Mouse (Mus musculus) heart, embryonic 10.5 days (tissue): ENCODE results near the gene Rnf169. TPM values are rescaled to one million over a fixed set of nuclear protein-coding genes. Genes with fewer than 3 reads are reported as not detected.
A peak's percentile ranks its signal among the peaks of the same experiment; 100 is the strongest.
"Not testable (repeated sequence)": the region's sequence is repeated elsewhere in the genome, so short reads cannot be mapped to it uniquely, and the experiment has no call there.

Source experiments
- DNase-seq: peaks from one replicate; pipeline ENCODE4 v3.0.0-alpha.2; 2017; ENCODE audit warnings: low spot score
- H3K27ac ChIP-seq: fragments of 300-500 bp; sonication (generic); 2 replicates; pipeline ENCODE4 v1.5.1; 2016; ENCODE audit warnings: mild to moderate bottlenecking
- H3K27me3 ChIP-seq: fragments of 300-500 bp; sonication (generic); 2 replicates; pipeline ENCODE4 v1.6.1; 2016; ENCODE audit warnings: mild to moderate bottlenecking; ENCODE audit not compliant: poor library complexity, insufficient read depth, severe bottlenecking
- H3K36me3 ChIP-seq: fragments of 300-500 bp; sonication (generic); 2 replicates; pipeline ENCODE4 v1.6.1; 2016; ENCODE audit warnings: mild to moderate bottlenecking, moderate library complexity
- H3K4me1 ChIP-seq: fragments of 300-500 bp; sonication (generic); 2 replicates; pipeline ENCODE4 v1.6.1; 2016; ENCODE audit warnings: mild to moderate bottlenecking
- H3K4me3 ChIP-seq: fragments of 300-500 bp; sonication (generic); 2 replicates; pipeline ENCODE4 v1.5.1; 2016; ENCODE audit warnings: mild to moderate bottlenecking, moderate library complexity
- H3K9me3 ChIP-seq: fragments of 300-500 bp; sonication (generic); 2 replicates; pipeline ENCODE4 v1.6.1; 2016; ENCODE audit warnings: mild to moderate bottlenecking, moderate library complexity
- WGBS: fragments of 180-500 bp; shearing (Covaris S2); methylation state at CpG from one replicate; pipeline ENCODE4 v1.1.7; 2016; 5-methylcytosine and 5-hydroxymethylcytosine counted together
- polyA plus RNA-seq: library from polyadenylated mRNA; unstranded; fragments of >200 nt; fragmentation: Nextera tagmentation; extraction: Ambion mirVana; gene quantifications from 2 replicates; pipeline ENCODE4 v1.2.1, GENCODE M21; 2016

The Rnf169 gene
- polyA plus RNA-seq, 1 experiment from 2014 or later: 4.3 TPM

GRCm38 (mm10) chr7:99974208-99974970 is 5.9 kb downstream of the Rnf169 start:
- Histone ChIP-seq H3K36me3 (no peaks in the 10 kb centered on the region), H3K9me3 (no peaks in the 10 kb centered on the region), H3K27me3 (no peaks in the 10 kb centered on the region), H3K4me3 (no peak overlapping the region), H3K4me1 (peaks cover 37% of the 10 kb centered on the region), H3K27ac (peak overlapping the region; percentile 29; the same call in 1 of the 2 replicates)
- no peak for DNase-seq
- 74% methylated on average over 10 of the region's 10 CpGs for WGBS

GRCm38 (mm10) chr7:99972912-99973311 is 7.3 kb downstream of the Rnf169 start:
- not testable (repeated sequence) for H3K9me3 ChIP-seq, H3K4me3 ChIP-seq, H3K27ac ChIP-seq, H3K27me3 ChIP-seq, H3K36me3 ChIP-seq, DNase-seq
- 83% methylated on average over 3 of the region's 3 CpGs for WGBS
- H3K4me1 ChIP-seq: peaks cover 25% of the 10 kb centered on the region

DNA sequence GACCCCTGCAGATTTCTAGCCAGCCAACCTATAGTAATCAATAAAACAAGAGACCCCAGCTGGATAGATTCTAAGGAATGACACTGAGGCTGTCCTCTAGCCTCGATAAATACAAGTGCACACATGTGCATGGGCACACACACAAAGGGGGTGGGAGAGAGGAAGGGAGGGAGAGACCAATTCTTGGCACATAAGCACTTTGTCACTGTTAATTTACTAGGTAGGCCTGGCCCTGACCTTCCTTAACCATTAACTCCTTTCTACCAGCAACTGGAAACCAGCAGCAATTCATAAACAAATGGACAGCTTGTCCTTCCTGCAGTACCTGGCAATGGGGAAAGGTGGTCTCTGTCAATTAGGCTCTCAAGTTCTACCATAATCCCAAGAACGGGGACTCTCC is 8.3 kb downstream of the Rnf169 start:
- Histone ChIP-seq H3K4me3 (no peak overlapping the region), H3K27me3 (no peaks in the 10 kb centered on the region), H3K27ac (no peak overlapping the region), H3K9me3 (no peaks in the 10 kb centered on the region), H3K36me3 (0 out of 2 replicates have a peak, but pooled peaks cover 2% of the 10 kb centered on the region), H3K4me1 (peaks cover 24% of the 10 kb centered on the region)
- WGBS: 80% methylated on average over 2 of the region's 2 CpGs
- no peak for DNase-seq

GRCm38 (mm10) chr7:99969151-99969550 is 11.1 kb downstream of the Rnf169 start:
- Histone ChIP-seq H3K4me1 (peaks cover 40% of the 10 kb centered on the region), H3K27ac (no peak overlapping the region), H3K4me3 (no peak overlapping the region), H3K9me3 (no peaks in the 10 kb centered on the region), H3K36me3 (0 out of 2 replicates have a peak, but pooled peaks cover 2% of the 10 kb centered on the region), H3K27me3 (no peaks in the 10 kb centered on the region)
- DNase-seq: peak; percentile 33
- 86% methylated on average over 4 of the region's 4 CpGs for WGBS

DNA sequence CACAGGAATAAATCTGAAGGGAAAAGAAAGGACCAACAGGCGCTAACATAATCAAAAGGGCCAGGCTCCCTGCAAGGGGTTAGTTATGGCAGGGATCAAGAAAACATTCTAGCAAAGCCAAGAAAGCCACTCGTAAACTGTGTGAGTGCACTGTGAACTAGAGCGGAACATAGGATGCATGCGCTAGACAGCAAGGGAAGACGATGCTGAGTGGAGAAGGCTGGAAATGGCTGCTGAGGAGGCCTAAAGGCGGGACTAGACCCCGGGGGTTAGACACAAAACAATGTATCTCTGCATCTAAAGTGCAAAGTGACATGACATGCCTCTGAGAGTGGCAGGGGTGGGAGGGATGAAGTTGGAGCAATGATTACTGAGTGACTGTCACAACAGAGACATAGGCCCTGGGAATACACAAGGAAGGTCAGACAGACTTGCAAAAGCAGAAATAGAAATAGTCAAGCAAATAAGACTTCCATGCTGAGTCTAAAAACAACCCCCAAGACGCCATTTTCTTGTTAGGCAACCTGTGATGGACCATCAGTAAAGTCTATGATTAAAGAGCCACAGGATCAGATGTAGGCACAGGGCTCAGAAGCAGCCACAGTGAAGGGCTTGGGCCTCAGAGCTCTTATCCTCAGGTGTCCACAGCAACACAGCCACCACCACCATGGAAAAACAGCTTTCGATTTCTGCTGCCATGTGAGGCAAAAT is 14.1 kb downstream of the Rnf169 start:
- peaks cover 36% of the 10 kb centered on the region for H3K4me1 ChIP-seq
- no peaks in the 10 kb centered on the region for H3K9me3 ChIP-seq
- 73% methylated on average over 9 of the region's 9 CpGs for WGBS
- H3K27ac ChIP-seq: peak overlapping the region; percentile 22; the same call in 1 of the 2 replicates
- no peak overlapping the region for H3K4me3 ChIP-seq
- H3K36me3 ChIP-seq: 0 out of 2 replicates have a peak, but pooled peaks cover 2% of the 10 kb centered on the region
- no peak for DNase-seq
- no peaks in the 10 kb centered on the region for H3K27me3 ChIP-seq

GRCm38 (mm10) chr7:99965020-99965841 is 15.0 kb downstream of the Rnf169 start:
- Histone ChIP-seq H3K4me1 (peaks cover 36% of the 10 kb centered on the region), H3K4me3 (no peak overlapping the region), H3K36me3 (0 out of 2 replicates have a peak, but pooled peaks cover 2% of the 10 kb centered on the region), H3K27me3 (no peaks in the 10 kb centered on the region), H3K27ac (peak overlapping the region; percentile 45; the same call in 1 of the 2 replicates), H3K9me3 (no peaks in the 10 kb centered on the region)
- WGBS: 33% methylated on average over 9 of the region's 9 CpGs
- no peak for DNase-seq

- Histone ChIP-seq H3K27me3 (no peaks in the 10 kb centered on the region), H3K27ac (no peak overlapping the region), H3K4me1 (peaks cover 36% of the 10 kb centered on the region), H3K4me3 (no peak overlapping the region), H3K9me3 (no peaks in the 10 kb centered on the region), H3K36me3 (0 out of 2 replicates have a peak, but pooled peaks cover 2% of the 10 kb centered on the region)
- peak; percentile 31 for DNase-seq
- WGBS: 77% methylated on average over 3 of the region's 3 CpGs
These were observed 16.9 kb downstream of the Rnf169 start for GRCm38 (mm10) chr7:99963237-99963860.

DNA sequence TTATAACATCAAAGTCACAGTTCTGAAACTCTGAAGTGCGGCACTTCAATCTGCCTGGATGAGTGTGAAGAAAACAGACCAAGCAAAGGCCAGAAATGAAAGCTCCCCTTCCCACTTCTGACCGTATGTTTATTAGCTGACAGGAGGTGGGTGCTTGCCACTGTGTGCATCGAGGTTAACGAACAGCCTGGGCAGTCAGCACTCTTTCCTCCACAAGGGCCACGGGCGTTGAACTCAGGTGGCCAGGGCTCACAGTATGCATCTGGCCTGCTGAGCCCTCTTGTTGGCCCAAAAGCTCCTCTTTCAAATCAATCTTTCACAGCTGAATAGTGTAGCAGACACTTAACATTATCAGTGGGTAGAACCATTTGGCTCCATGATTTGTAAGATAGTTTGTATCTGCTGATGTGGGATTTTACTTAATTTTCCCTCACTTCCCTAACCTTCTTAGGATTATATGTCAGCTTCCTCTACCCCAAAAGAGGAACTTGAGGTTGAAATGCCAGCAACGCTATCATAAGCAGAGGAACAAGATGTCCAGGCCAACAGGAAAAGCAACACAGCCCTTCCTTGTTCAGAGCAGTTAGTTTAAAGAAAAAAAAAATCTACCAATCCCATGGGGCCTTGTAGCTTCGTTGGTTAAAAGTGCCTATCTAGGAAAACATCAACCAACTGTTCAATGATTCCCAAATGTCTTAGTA is 17.6 kb downstream of the Rnf169 start:
- DNase-seq: peak; percentile 68
- Histone ChIP-seq H3K4me3 (no peak overlapping the region), H3K27ac (0 out of 2 replicates have a peak overlapping the region, but pooled peaks have one; percentile 2), H3K27me3 (no peaks in the 10 kb centered on the region), H3K4me1 (peaks cover 36% of the 10 kb centered on the region), H3K36me3 (no peaks in the 10 kb centered on the region), H3K9me3 (no peaks in the 10 kb centered on the region)
- 64% methylated on average over 8 of the region's 8 CpGs for WGBS

- H3K27me3 ChIP-seq: no peaks in the 10 kb centered on the region
- 92% methylated on average over 2 of the region's 2 CpGs for WGBS
- DNase-seq: no peak
- H3K4me1 ChIP-seq: peaks cover 32% of the 10 kb centered on the region
- no peak overlapping the region for H3K27ac ChIP-seq
- H3K36me3 ChIP-seq: no peaks in the 10 kb centered on the region
- no peak overlapping the region for H3K4me3 ChIP-seq
- no peaks in the 10 kb centered on the region for H3K9me3 ChIP-seq
These were observed 18.7 kb downstream of the Rnf169 start for GRCm38 (mm10) chr7:99961518-99961917.

- not testable (repeated sequence) for DNase-seq, H3K27ac ChIP-seq, H3K27me3 ChIP-seq, H3K9me3 ChIP-seq, H3K36me3 ChIP-seq, H3K4me3 ChIP-seq
- 63% methylated on average over 2 of the region's 2 CpGs for WGBS
- peaks cover 22% of the 10 kb centered on the region for H3K4me1 ChIP-seq
These were observed 19.7 kb downstream of the Rnf169 start for GRCm38 (mm10) chr7:99960571-99960970.

GRCm38 (mm10) chr7:99957226-99957965 is 22.9 kb downstream of the Rnf169 start:
- 85% methylated on average over 12 of the region's 12 CpGs for WGBS
- no peak overlapping the region for H3K27ac ChIP-seq
- no peaks in the 10 kb centered on the region for H3K9me3 ChIP-seq
- H3K36me3 ChIP-seq: peaks cover 9% of the 10 kb centered on the region; the same call in 1 of the 2 replicates
- peaks cover 5% of the 10 kb centered on the region; the same call in 1 of the 2 replicates for H3K4me1 ChIP-seq
- H3K4me3 ChIP-seq: no peak overlapping the region
- no peak for DNase-seq
- H3K27me3 ChIP-seq: no peaks in the 10 kb centered on the region
